Mouse (Mus musculus): ENCODE measurements around the gene Lsg1. TPM values are rescaled to one million over a fixed set of nuclear protein-coding genes. Genes with fewer than 3 reads are reported as not detected.

Lsg1 gene
- polyA plus RNA-seq (2015; fragmentation: Nextera tagmentation; extraction: Ambion mirVana), result 17.5 and 19.7 TPM in 2 replicates

DNA sequence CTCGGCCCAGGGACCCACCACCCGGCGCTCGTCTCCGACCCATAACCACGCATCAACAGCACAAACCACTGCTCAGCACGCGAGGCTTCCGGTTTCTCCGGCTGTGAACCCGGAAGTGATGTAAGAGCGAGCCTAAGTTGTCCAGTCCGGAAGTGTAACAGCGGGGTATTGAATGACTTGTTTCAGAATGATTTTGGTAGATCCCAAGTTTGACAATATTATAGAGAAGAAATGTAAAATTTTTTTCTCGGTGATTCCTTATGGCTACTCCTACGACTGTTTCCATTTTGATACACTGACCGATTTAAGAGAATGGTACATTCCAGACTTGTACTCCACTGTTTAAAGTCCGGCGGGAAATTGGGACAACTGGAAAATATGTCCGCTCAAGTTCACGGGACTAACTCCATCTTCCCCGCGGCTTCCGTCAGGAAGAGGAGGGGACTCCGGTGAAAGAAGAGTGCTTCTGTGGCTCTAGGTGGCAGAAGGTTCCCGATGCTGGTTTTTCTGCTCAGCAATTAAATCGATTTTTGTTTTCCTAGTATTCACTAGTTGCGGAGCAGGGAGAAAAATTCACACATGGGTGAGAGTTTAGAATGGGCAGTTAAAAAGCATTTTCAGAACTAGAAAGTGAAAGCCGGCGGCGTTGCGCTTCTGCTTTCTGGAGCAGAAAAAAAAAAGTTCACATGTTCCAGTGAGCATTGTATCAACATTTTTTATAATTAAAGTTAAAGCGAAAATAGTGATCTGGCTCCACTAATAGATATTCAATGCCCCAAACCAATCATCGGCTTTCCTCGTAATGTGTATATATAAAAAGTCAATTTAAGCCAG is at the start of gene Lsg1:
Lsg1 (minus strand) TSS at position 99 of the 834 bp plus-strand sequence.
- peak within 1 kb of the TSS; percentile 89 for H3K4me2 ChIP-seq (ENCODE audit: low read depth, low read length)
- peak within 1 kb of the TSS; percentile 65 for H3K27ac ChIP-seq (ENCODE audit: low read length)
- peak; percentile 93 for ATAC-seq (ENCODE audit: low read depth)
- peaks cover 12% of the 10 kb centered on the region for H3K4me1 ChIP-seq (ENCODE audit: control insufficient read depth, low read depth, low read length)
- H3K36me3 ChIP-seq (ENCODE audit: control insufficient read depth, insufficient read depth), result peaks cover 16% of the 10 kb centered on the region
- H3K9ac ChIP-seq (ENCODE audit: low read depth, low read length), result peak within 1 kb of the TSS; percentile 84
- no peaks in the 10 kb centered on the region for H3K9me3 ChIP-seq (replicated peaks; ENCODE audit: control insufficient read depth, low read length)
- H3K27me3 ChIP-seq (ENCODE audit: control insufficient read depth, insufficient read depth, low read depth, low read length), result no peaks in the 10 kb centered on the region
- 3% methylated on average over 35 of the region's 35 CpGs for WGBS (ENCODE audit: insufficient replicate concordance)
- peak within 1 kb of the TSS; percentile 94 for H3K4me3 ChIP-seq (ENCODE audit: low read depth, low read length)

DNA sequence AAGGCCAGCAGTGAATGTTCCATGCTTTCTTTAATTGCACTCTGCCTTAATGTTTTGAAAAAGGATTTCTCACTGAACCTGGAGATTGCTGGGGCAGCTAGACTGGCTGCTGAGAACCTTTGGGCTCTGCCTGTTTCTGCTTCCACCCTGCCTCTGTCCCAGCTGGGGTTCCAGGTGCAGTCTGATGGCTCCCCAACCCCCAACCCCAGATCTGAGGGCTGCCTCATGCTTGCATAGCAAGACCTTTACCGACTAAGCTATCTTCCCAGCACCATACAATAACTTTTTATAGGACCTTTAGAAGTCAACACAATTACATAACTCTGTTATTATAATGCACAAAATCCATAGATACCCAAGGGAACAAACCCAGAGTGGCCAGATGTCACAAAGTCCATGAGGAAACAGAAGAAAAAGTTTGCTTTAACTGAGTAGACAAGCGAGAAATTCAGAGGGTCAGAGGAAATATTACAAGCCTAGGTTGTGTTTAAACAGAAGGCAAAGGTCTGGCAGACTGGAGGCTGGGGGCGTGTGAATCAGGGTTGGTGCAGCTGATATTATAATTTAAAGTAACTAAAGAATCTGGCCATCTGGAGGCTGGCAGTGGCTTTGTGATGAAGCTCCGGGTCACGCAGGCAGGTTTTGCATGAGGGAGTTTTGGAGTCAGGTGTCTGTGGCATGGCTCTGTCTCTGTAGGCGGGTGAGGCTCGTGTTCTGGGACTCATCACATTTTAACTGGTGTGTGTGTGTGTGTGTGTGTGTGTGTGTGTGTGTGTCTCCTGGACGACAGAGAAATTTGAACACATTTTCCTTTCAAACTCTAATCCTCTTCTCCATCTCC is 46.7 kb upstream of the Lsg1 start:
- Histone ChIP-seq H3K4me2 (ENCODE audit: low read depth, low read length) (no peak overlapping the region), H3K4me1 (ENCODE audit: control insufficient read depth, low read depth, low read length) (no peaks in the 10 kb centered on the region; the same call in 1 of the 2 replicates), H3K9ac (ENCODE audit: low read depth, low read length) (no peak overlapping the region), H3K27ac (ENCODE audit: low read length) (no peak overlapping the region), H3K9me3 (replicated peaks; ENCODE audit: control insufficient read depth, low read length) (no peaks in the 10 kb centered on the region), H3K4me3 (ENCODE audit: low read depth, low read length) (no peak overlapping the region), H3K36me3 (ENCODE audit: control insufficient read depth, insufficient read depth) (no peaks in the 10 kb centered on the region), H3K27me3 (ENCODE audit: control insufficient read depth, insufficient read depth, low read depth, low read length) (no peaks in the 10 kb centered on the region)
- 53% methylated on average over 8 of the region's 8 CpGs for WGBS (ENCODE audit: insufficient replicate concordance)
- ATAC-seq (ENCODE audit: low read depth), result no peak

DNA sequence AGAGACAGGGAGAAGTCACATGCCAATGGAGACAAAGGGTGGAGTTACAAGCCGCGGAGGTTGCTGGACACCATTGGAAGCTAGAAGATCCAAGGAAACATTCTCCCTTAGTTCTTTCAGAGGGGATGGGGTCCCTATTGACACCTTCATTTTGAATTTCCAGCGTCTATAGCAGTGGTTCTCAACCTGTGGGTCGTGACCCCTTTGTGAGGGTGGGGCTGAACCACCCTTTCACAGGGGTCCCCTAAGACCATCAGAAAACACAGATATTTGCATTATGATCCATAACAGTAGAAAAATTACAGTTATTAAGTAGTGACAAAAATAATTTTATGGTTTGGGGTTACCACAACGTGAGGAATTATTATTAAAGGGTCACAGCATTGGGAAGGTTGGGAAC is 42.1 kb upstream of the Lsg1 start:
- no peak overlapping the region for H3K9ac ChIP-seq (ENCODE audit: low read depth, low read length)
- H3K36me3 ChIP-seq (ENCODE audit: control insufficient read depth, insufficient read depth), result no peaks in the 10 kb centered on the region
- H3K4me1 ChIP-seq (ENCODE audit: control insufficient read depth, low read depth, low read length), result no peaks in the 10 kb centered on the region; the same call in 1 of the 2 replicates
- ATAC-seq (ENCODE audit: low read depth), result no peak
- 61% methylated on average over 5 of the region's 5 CpGs for WGBS (ENCODE audit: insufficient replicate concordance)
- H3K9me3 ChIP-seq (replicated peaks; ENCODE audit: control insufficient read depth, low read length), result no peaks in the 10 kb centered on the region
- H3K4me3 ChIP-seq (ENCODE audit: low read depth, low read length), result no peak overlapping the region
- H3K27ac ChIP-seq (ENCODE audit: low read length), result no peak overlapping the region
- H3K27me3 ChIP-seq (ENCODE audit: control insufficient read depth, insufficient read depth, low read depth, low read length), result no peaks in the 10 kb centered on the region
- no peak overlapping the region for H3K4me2 ChIP-seq (ENCODE audit: low read depth, low read length)

DNA sequence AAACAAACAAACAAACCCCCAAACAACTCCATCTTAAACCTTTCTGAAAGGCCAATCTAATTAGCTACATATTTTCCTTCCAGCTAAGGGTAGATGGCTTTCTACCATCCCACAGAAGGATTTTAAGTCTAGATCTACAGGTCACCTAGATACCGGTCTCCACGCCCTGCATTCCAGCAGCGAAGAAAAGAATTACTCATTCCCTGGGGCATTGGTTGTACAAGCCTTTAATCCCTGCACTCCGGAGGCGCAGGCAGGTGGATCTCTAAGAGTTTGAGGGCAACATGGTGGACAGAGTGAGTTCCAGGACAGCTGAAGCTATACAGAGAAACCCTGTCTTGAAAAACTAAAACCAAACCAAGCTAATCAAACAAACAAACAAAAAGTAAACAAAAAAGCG is 41.0 kb upstream of the Lsg1 start:
- Histone ChIP-seq H3K27me3 (ENCODE audit: control insufficient read depth, insufficient read depth, low read depth, low read length) (no peaks in the 10 kb centered on the region), H3K4me1 (ENCODE audit: control insufficient read depth, low read depth, low read length) (no peaks in the 10 kb centered on the region; the same call in 1 of the 2 replicates), H3K9ac (ENCODE audit: low read depth, low read length) (no peak overlapping the region), H3K9me3 (replicated peaks; ENCODE audit: control insufficient read depth, low read length) (no peaks in the 10 kb centered on the region), H3K4me2 (ENCODE audit: low read depth, low read length) (no peak overlapping the region), H3K36me3 (ENCODE audit: control insufficient read depth, insufficient read depth) (no peaks in the 10 kb centered on the region), H3K4me3 (ENCODE audit: low read depth, low read length) (no peak overlapping the region), H3K27ac (ENCODE audit: low read length) (no peak overlapping the region)
- no peak for ATAC-seq (ENCODE audit: low read depth)
- 65% methylated on average over 6 of the region's 6 CpGs for WGBS (ENCODE audit: insufficient replicate concordance)

DNA sequence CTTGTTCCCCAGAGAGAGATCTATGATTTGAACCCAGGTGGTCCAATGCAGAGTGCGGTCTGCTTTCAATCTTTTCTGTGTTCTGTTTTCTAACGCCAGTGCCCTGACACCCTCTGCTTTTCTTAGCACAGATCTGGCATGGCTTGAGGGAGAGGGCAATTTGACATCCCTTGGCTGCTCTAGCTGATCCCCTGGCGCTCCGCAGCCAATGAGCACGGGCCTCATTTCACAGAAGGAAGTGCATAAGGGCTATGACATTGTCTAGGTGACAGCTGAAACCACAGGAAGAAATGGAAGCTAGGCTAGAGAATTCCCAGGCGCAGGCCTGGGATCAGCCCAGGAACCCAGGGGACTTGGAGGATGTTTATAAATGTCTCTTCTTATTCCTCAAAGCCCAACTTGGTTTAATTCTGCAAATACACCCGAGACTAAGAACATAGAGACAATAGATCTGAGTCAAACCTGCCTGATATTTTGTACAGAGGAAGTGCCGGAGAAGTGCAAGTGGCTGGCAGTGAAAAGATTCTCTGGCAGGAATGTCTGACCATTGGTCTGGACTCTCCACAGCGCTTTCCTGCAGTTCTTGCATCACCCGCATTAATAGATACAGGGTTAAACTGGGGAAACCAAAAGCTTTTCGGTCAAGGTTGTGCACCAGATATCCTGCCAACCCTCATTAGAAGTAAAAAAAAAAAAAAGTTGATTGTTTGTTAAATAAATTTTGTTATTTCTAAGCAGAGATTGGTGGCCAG is 40.4 kb upstream of the Lsg1 start:
- Histone ChIP-seq H3K27me3 (ENCODE audit: control insufficient read depth, insufficient read depth, low read depth, low read length) (no peaks in the 10 kb centered on the region), H3K9me3 (replicated peaks; ENCODE audit: control insufficient read depth, low read length) (no peaks in the 10 kb centered on the region), H3K27ac (ENCODE audit: low read length) (no peak overlapping the region), H3K36me3 (ENCODE audit: control insufficient read depth, insufficient read depth) (no peaks in the 10 kb centered on the region), H3K4me3 (ENCODE audit: low read depth, low read length) (no peak overlapping the region), H3K4me2 (ENCODE audit: low read depth, low read length) (no peak overlapping the region), H3K4me1 (ENCODE audit: control insufficient read depth, low read depth, low read length) (no peaks in the 10 kb centered on the region), H3K9ac (ENCODE audit: low read depth, low read length) (no peak overlapping the region)
- WGBS (ENCODE audit: insufficient replicate concordance), result 48% methylated on average over 11 of the region's 11 CpGs
- no peak for ATAC-seq (ENCODE audit: low read depth)

DNA sequence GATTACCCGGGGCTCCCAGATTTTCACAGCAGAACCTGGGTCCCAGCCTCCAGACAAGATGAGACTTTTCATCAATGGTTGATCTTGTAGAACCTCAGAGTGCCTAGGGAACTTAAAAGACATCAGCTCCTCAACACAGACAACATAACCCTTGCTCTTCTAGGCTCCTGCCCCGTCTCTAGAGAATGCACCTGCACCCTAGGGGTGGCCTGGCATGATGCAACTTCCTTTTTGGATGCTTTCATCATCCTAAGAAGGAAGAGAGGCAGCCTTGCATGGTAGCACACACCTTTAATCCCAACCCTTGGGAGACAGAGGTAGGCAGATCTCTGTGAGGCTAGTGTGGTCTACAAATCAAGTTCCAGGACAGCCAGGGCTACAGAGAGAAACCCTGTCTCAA is 37.2 kb upstream of the Lsg1 start:
- H3K27ac ChIP-seq (ENCODE audit: low read length), result no peak overlapping the region
- H3K9ac ChIP-seq (ENCODE audit: low read depth, low read length), result no peak overlapping the region
- ATAC-seq (ENCODE audit: low read depth), result no peak
- no peaks in the 10 kb centered on the region for H3K27me3 ChIP-seq (ENCODE audit: control insufficient read depth, insufficient read depth, low read depth, low read length)
- no peaks in the 10 kb centered on the region for H3K36me3 ChIP-seq (ENCODE audit: control insufficient read depth, insufficient read depth)
- H3K9me3 ChIP-seq (replicated peaks; ENCODE audit: control insufficient read depth, low read length), result no peaks in the 10 kb centered on the region
- 32% methylated on average over 2 of the region's 2 CpGs for WGBS (ENCODE audit: insufficient replicate concordance)
- H3K4me2 ChIP-seq (ENCODE audit: low read depth, low read length), result no peak overlapping the region
- H3K4me1 ChIP-seq (ENCODE audit: control insufficient read depth, low read depth, low read length), result no peaks in the 10 kb centered on the region
- no peak overlapping the region for H3K4me3 ChIP-seq (ENCODE audit: low read depth, low read length)

DNA sequence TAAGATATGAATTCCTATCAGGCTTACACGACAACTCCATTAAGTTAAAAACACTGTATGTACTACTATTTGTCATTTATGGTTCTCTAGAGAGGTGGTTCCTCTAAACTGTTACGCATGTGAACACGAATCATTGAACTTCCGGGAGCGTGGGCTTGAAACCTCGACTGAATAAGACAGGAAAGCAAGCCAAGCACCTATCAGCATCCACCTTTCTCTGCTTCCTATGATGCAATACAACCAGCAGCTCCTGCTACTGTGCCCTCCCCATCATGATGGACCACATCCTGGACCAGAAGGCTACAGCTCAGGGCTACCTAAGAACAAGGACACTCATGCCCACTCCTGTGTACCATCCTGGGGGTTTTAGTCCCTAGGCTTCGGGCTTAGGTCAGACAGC is 36.3 kb upstream of the Lsg1 start:
- H3K4me3 ChIP-seq (ENCODE audit: low read depth, low read length), result no peak overlapping the region
- no peak overlapping the region for H3K9ac ChIP-seq (ENCODE audit: low read depth, low read length)
- H3K4me2 ChIP-seq (ENCODE audit: low read depth, low read length), result no peak overlapping the region
- H3K36me3 ChIP-seq (ENCODE audit: control insufficient read depth, insufficient read depth), result no peaks in the 10 kb centered on the region
- 35% methylated on average over 7 of the region's 7 CpGs for WGBS (ENCODE audit: insufficient replicate concordance)
- H3K4me1 ChIP-seq (ENCODE audit: control insufficient read depth, low read depth, low read length), result no peaks in the 10 kb centered on the region
- no peak overlapping the region for H3K27ac ChIP-seq (ENCODE audit: low read length)
- no peak for ATAC-seq (ENCODE audit: low read depth)
- H3K9me3 ChIP-seq (replicated peaks; ENCODE audit: control insufficient read depth, low read length), result no peaks in the 10 kb centered on the region
- no peaks in the 10 kb centered on the region for H3K27me3 ChIP-seq (ENCODE audit: control insufficient read depth, insufficient read depth, low read depth, low read length)

DNA sequence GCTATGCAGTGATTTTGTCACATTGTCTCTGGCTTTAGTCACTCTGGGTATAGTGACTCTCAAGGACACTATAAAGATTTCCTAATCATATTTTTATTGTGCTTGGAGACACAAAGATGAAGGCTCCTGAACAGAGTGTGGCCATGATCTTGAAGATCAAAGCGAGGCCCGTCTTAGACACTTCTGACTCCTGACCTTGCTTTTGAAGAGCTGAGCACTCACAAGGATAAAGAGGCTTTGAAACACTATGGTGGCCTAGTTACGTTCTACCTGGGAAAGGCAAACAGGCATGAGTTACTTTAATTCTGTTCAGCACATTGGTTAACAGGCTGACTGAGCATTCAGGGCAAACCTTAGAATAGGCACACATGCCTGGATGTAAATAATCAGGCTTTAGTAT is 28.9 kb upstream of the Lsg1 start:
- H3K4me2 ChIP-seq (ENCODE audit: low read depth, low read length), result no peak overlapping the region
- H3K4me3 ChIP-seq (ENCODE audit: low read depth, low read length), result no peak overlapping the region
- H3K27ac ChIP-seq (ENCODE audit: low read length), result no peak overlapping the region
- H3K4me1 ChIP-seq (ENCODE audit: control insufficient read depth, low read depth, low read length), result no peaks in the 10 kb centered on the region
- no peak for ATAC-seq (ENCODE audit: low read depth)
- H3K9me3 ChIP-seq (replicated peaks; ENCODE audit: control insufficient read depth, low read length), result no peaks in the 10 kb centered on the region
- no peaks in the 10 kb centered on the region for H3K27me3 ChIP-seq (ENCODE audit: control insufficient read depth, insufficient read depth, low read depth, low read length)
- 66% methylated on average over 3 of the region's 3 CpGs for WGBS (ENCODE audit: insufficient replicate concordance)
- H3K9ac ChIP-seq (ENCODE audit: low read depth, low read length), result no peak overlapping the region
- no peaks in the 10 kb centered on the region for H3K36me3 ChIP-seq (ENCODE audit: control insufficient read depth, insufficient read depth)

Data from liver, embryonic 16.5 days (tissue).